Mouse (Mus musculus) CH12.LX (cell line): ENCODE data around the gene Spag17. TPM values are rescaled to one million over a fixed set of nuclear protein-coding genes. Genes with fewer than 3 reads are reported as not detected.

ENCODE experiments used
- DNase-seq: peaks from one replicate; pipeline ENCODE4 v3.0.0-alpha.2; 2013; ENCODE audit errors: extremely low read depth
- H3K27ac ChIP-seq: 2 replicates; pipeline ENCODE4 v1.5.1; 2012; ENCODE audit warnings: low read depth, mild to moderate bottlenecking, control low read depth, moderate library complexity; ENCODE audit not compliant: insufficient read depth
- H3K27me3 ChIP-seq: replicated peaks from 2 replicates; pipeline ENCODE3; 2012; ENCODE audit warnings: inconsistent platforms
- H3K36me3 ChIP-seq, 2 experiments: replicated peaks in 1 of 2; 2 replicates each; pipeline versions ENCODE3 to v1.6.1; 2012; ENCODE audit warnings: inconsistent platforms in 1 of 2, low read length in 1 of 2, mild to moderate bottlenecking in 1 of 2, mixed read lengths in 1 of 2, moderate library complexity in 1 of 2; ENCODE audit not compliant: control insufficient read depth in 1 of 2, insufficient read depth in 1 of 2
- H3K4me1 ChIP-seq, 2 experiments: 2 replicates each; pipeline ENCODE4 v1.6.1; 2012; ENCODE audit warnings: inconsistent platforms in 1 of 2, moderate library complexity in 1 of 2; ENCODE audit not compliant: insufficient read depth in 2 of 2, control insufficient read depth in 1 of 2
- H3K4me2 ChIP-seq: 2 replicates; pipeline ENCODE4 v1.6.1; 2012; ENCODE audit warnings: low read depth, mild to moderate bottlenecking, control low read depth; ENCODE audit not compliant: poor library complexity, insufficient read depth, severe bottlenecking
- H3K4me3 ChIP-seq, 3 experiments: fragments of 150-350 bp in 1 of 3; sonication (generic) in 1 of 3; replicated peaks in 1 of 3; 2 replicates each; pipeline versions ENCODE3 to v1.5.1; 2011 to 2012; ENCODE audit warnings: low read depth in 2 of 3, low read length in 2 of 3, mild to moderate bottlenecking in 2 of 3, moderate library complexity in 2 of 3, control low read depth in 1 of 3, improper control_type of control experiment in 1 of 3, inconsistent platforms in 1 of 3, mixed read lengths in 1 of 3; ENCODE audit not compliant: poor library complexity in 1 of 3
- H3K79me2 ChIP-seq: replicated peaks from 2 replicates; pipeline ENCODE4 v1.6.1; 2012; ENCODE audit warnings: mild to moderate bottlenecking, moderate library complexity; ENCODE audit not compliant: control insufficient read depth, poor library complexity, insufficient read depth, severe bottlenecking; ENCODE audit errors: extremely low read depth
- H3K9ac ChIP-seq: 2 replicates; pipeline ENCODE4 v1.6.1; 2012; ENCODE audit warnings: low read depth, mild to moderate bottlenecking, control low read depth, moderate library complexity; ENCODE audit not compliant: insufficient read depth
- H3K9me3 ChIP-seq: replicated peaks from 2 replicates; pipeline ENCODE3; 2012; ENCODE audit warnings: low read length, inconsistent platforms, mixed read lengths
- CHD2 ChIP-seq: IDR thresholded peaks from 2 replicates; pipeline ENCODE4 v1.6.1; 2011; ENCODE audit warnings: low read length, improper control_type of control experiment
- ELF1 ChIP-seq: IDR thresholded peaks from 2 replicates; pipeline ENCODE4 v1.6.1; 2014; ENCODE audit warnings: low read depth, mild to moderate bottlenecking, inconsistent platforms, low read length, improper control_type of control experiment
- EP300 ChIP-seq: IDR thresholded peaks from 2 replicates; pipeline ENCODE4 v1.6.1; 2011; ENCODE audit warnings: low read length, improper control_type of control experiment
- HCFC1 ChIP-seq: IDR thresholded peaks from 2 replicates; pipeline ENCODE4 v1.6.1; 2012; ENCODE audit warnings: low read depth, mild to moderate bottlenecking, inconsistent platforms, low read length, improper control_type of control experiment
- IRF4 ChIP-seq: IDR thresholded peaks from 2 replicates; pipeline ENCODE4 v1.6.1; 2014; ENCODE audit warnings: low read depth, mild to moderate bottlenecking, inconsistent platforms, low read length, improper control_type of control experiment
- JUND ChIP-seq: conservative IDR thresholded peaks from 2 replicates; pipeline ENCODE4 v1.6.1; 2011; ENCODE audit warnings: low read depth, low read length, improper control_type of control experiment
- MYC ChIP-seq: IDR thresholded peaks from 2 replicates; pipeline ENCODE4 v1.6.1; 2011; ENCODE audit warnings: low read depth, mild to moderate bottlenecking, improper control_type of control experiment, low read length
- NELFE ChIP-seq: IDR thresholded peaks from 2 replicates; pipeline ENCODE4 v1.6.1; 2011; ENCODE audit warnings: low read depth, low read length, improper control_type of control experiment
- NRF1 ChIP-seq: IDR thresholded peaks from 2 replicates; pipeline ENCODE4 v1.6.1; 2014; ENCODE audit warnings: low read depth, mild to moderate bottlenecking, inconsistent platforms, low read length, improper control_type of control experiment, moderate library complexity
- RAD21 ChIP-seq: IDR thresholded peaks from 2 replicates; pipeline ENCODE4 v1.6.1; 2011; ENCODE audit warnings: low read depth, mild to moderate bottlenecking, low read length, improper control_type of control experiment, moderate library complexity
- SMC3 ChIP-seq: IDR thresholded peaks from 2 replicates; pipeline ENCODE4 v1.6.1; 2011; ENCODE audit warnings: low read depth, low read length, improper control_type of control experiment
- USF1 ChIP-seq: IDR thresholded peaks from 2 replicates; pipeline ENCODE4 v1.6.1; 2014; ENCODE audit warnings: low read depth, mild to moderate bottlenecking, inconsistent platforms, low read length, improper control_type of control experiment
- ZC3H11A ChIP-seq: IDR thresholded peaks from 2 replicates; pipeline ENCODE4 v1.6.1; 2012; ENCODE audit warnings: low read depth, mild to moderate bottlenecking, inconsistent platforms, low read length, improper control_type of control experiment
- ZNF384 ChIP-seq: IDR thresholded peaks from 2 replicates; pipeline ENCODE4 v1.6.1; 2012; ENCODE audit warnings: low read depth, low read length, improper control_type of control experiment, inconsistent platforms
- dilution Hi-C: fragments of 300-500 bp; cut with MboI; formaldehyde crosslinking; loops from 2 replicates; pipeline ENCODE4 v1.14.3; 2020; ENCODE audit warnings: low sequenced_read_pairs; ENCODE audit not compliant: extremely low pct_unique_long_range_greater_than_20kb, extremely low pct_ligation_motif_present
- in situ Hi-C: fragments of 300-500 bp; cut with MboI; formaldehyde crosslinking; loops from 3 replicates; pipeline ENCODE4 v1.14.3; 2019; ENCODE audit warnings: low sequenced_read_pairs, low pct_ligation_motif_present, low pct_unique_long_range_greater_than_20kb, mixed read lengths
- polyA plus RNA-seq: library from polyadenylated mRNA; unstranded; fragments of >175 nt; gene quantifications from 2 replicates; pipeline ENCODE4 v1.2.1, GENCODE M21; 2012; ENCODE audit warnings: low read depth; ENCODE audit not compliant: insufficient read length
- total RNA-seq, 2 experiments: library from RNA; depleted of rRNA; stranded (reverse); fragments of 300-350 nt in 1 of 2; fragments of >200 nt in 1 of 2; gene quantifications; 2 replicates each; pipeline ENCODE4 v1.2.3; 2012 to 2014

Spag17 gene
- total and polyA plus RNA-seq, 3 experiments, result not detected

- H3K27me3 ChIP-seq, result no peaks in the 10 kb centered on the region
- H3K36me3 ChIP-seq, result no peaks in the 10 kb centered on the region
- H3K9ac ChIP-seq, result no peak overlapping the region
- dilution Hi-C loops, result no loop called here
- no peaks in the 10 kb centered on the region for H3K79me2 ChIP-seq
- H3K9me3 ChIP-seq, result no peaks in the 10 kb centered on the region
- no peak overlapping the region for H3K4me3 ChIP-seq
- H3K4me2 ChIP-seq, result no peak overlapping the region
- in situ Hi-C loops, result no loop called here
- DNase-seq, result no peak
- no peak overlapping the region for H3K27ac ChIP-seq
- no peaks in the 10 kb centered on the region for H3K4me1 ChIP-seq
- no peak for TF ChIP-seq HCFC1
- TF ChIP-seq NRF1, result no peak
- no peak for TF ChIP-seq ZNF384
- no peak for TF ChIP-seq JUND
- TF ChIP-seq, all 38 proteins: peak for 0
Measured at GRCm38 (mm10) chr3:99954039-99954602, 68.9 kb downstream of the Spag17 start.

GRCm38 (mm10) chr3:99956517-99956916 lies 71.3 kb downstream of the Spag17 start:
- H3K9me3 ChIP-seq, result no peaks in the 10 kb centered on the region
- TF ChIP-seq EP300, result no peak
- dilution Hi-C loops, result no loop called here
- no peaks in the 10 kb centered on the region for H3K79me2 ChIP-seq
- H3K9ac ChIP-seq, result no peak overlapping the region
- H3K36me3 ChIP-seq, result no peaks in the 10 kb centered on the region
- no peak overlapping the region for H3K4me2 ChIP-seq
- no peaks in the 10 kb centered on the region for H3K27me3 ChIP-seq
- no peak overlapping the region for H3K27ac ChIP-seq
- no peak for DNase-seq
- H3K4me1 ChIP-seq, result no peaks in the 10 kb centered on the region
- H3K4me3 ChIP-seq, result no peak overlapping the region
- in situ Hi-C loops, result no loop called here

- Histone ChIP-seq H3K79me2 (no peaks in the 10 kb centered on the region), H3K36me3 (no peaks in the 10 kb centered on the region), H3K4me3 (no peak overlapping the region), H3K27me3 (no peaks in the 10 kb centered on the region), H3K4me1 (0 out of 4 replicates have a peak, but pooled peaks cover 0 to 2% of the 10 kb centered on the region in 2 experiments), H3K9me3 (no peaks in the 10 kb centered on the region), H3K9ac (no peak overlapping the region), H3K4me2 (no peak overlapping the region), H3K27ac (no peak overlapping the region)
- in situ Hi-C loops, result no loop called here
- dilution Hi-C loops, result no loop called here
- no peak for DNase-seq
- TF ChIP-seq NRF1 (no peak), MYC (no peak), JUND (no peak), CHD2 (no peak), NELFE (no peak), IRF4 (no peak), USF1 (no peak), ELF1 (no peak), EP300 (no peak), RAD21 (no peak), SMC3 (no peak), ZC3H11A (no peak)
Measured at GRCm38 (mm10) chr3:99959805-99960485, 74.7 kb downstream of the Spag17 start.
